Mouse (Mus musculus) adrenal gland, postnatal 14 days (tissue): ENCODE results near the gene Fam221b. TPM values are rescaled to one million over a fixed set of nuclear protein-coding genes. Genes with fewer than 3 reads are reported as not detected.

Experiments used
- DNase-seq: peaks from one replicate; pipeline ENCODE4 v3.0.0; 2021; ENCODE audit warnings: mixed read lengths
- long read RNA-seq, 2 experiments: library from polyadenylated mRNA; stranded (forward); transcript quantifications; one replicate each; pipeline ENCODE4 v2.0.0; 2021
- total RNA-seq: library from RNA; stranded (reverse); gene quantifications from 2 replicates; pipeline ENCODE4 v1.2.3, GENCODE M21; 2021

Fam221b gene
- 0.30 TPM in 1 of 2 replicates, not detected in the other for total RNA-seq
- long read RNA-seq, experiment 1, result 0 reads
- long read RNA-seq, experiment 2, result 0 reads

GRCm38 (mm10) chr4:43668782-43669427 is at the start of gene Fam221b, which contains the start of gene Tmem8b:
Fam221b (minus strand) TSS chr4:43669145.
Tmem8b (plus strand) TSS chr4:43668971.
- DNase-seq, result peak; percentile 94

GRCm38 (mm10) chr4:43713652-43714219 is 44.8 kb upstream of the Fam221b start:
- DNase-seq, result no peak

DNA sequence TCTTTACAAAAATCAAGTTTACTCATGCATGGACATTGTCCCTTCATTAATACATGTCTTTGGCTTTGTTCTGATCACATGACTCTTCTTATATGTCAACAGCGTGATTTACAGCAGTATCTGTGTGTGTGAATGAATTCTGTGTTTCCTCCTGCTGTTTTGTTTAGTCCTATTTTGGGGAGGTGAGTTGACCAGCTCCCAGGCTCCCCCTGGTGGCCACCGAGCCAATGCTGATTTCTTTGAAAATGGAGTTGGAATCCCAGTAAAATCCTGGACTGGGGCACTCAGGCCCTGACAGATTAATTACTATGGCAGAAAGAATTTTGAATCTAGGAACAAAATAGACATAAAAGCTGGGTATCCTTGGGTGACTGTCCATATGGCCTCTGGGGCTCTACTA is 42.9 kb upstream of the Fam221b start:
- DNase-seq, result peak; percentile 91

DNA sequence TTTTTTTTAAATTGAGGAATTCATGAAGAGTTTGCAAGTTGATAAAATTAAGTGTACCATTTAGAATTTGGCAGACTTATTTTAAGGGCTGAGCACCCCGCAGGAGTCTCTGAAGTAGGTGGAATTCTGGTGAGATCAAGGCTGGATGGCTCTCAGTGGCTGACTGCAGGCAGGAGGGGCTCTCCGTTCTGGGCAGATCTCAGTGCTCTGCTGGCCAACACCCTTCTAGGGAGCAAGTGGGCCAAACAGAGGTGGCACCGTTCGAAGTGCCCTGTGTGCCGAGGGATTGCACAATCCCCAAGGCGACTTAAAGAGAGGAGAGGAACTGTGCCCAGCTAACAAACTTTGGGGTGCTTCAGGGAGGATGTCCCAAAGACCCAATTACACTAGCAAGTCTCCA is 40.9 kb upstream of the Fam221b start, which contains the start of gene Olfr71:
Olfr71 (minus strand) TSS at position 387 of the 400 bp plus-strand sequence.
- peak; percentile 48 for DNase-seq

DNA sequence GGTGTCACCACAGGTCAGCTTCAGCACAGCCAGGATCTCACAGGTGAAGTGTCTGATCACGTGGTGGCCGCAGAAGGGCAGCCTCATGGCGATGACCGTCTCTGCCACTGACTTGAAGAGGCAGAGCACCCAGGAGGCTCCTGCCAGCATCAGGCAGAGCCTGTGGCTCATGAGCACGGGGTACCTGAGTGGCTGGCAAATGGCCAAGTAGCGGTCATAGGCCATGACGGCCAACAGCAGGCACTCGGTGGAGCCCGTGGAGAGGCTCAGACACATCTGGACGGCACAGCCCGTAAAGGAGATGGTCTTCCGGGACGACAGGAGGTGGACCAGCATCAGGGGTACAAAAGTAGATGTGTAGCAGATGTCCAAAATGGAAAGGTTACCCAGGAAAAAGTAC is 37.0 kb upstream of the Fam221b start:
- DNase-seq, result no peak

DNA sequence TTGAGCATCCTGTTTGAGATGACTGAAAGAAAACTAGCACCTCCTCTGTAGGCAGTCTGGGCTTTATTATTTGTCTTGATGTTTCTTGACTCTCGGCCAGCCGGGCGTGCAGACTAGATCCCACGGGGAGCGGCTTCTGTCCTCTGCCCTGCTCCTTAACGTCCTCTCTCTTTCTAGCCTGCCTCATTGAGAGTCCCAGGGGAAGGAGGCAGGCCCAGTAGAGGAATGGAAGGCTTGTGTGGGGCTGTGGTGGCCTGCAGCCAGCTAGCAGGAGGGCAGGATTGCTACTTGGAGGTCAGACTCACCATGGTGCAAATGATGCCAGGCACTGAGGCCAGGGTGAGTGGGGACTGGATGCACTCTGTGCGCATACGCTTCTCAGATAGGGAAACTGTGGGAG is 34.9 kb upstream of the Fam221b start:
- DNase-seq, result peak; percentile 61

- no peak for DNase-seq
Measured at GRCm38 (mm10) chr4:43703439-43703838, 34.5 kb upstream of the Fam221b start.

GRCm38 (mm10) chr4:43700707-43701106 is 31.8 kb upstream of the Fam221b start, which contains the start of gene Olfr70:
Olfr70 (minus strand) TSS chr4:43700807.
- no peak for DNase-seq

- peak; percentile 31 for DNase-seq
Measured at GRCm38 (mm10) chr4:43696561-43696960, 27.6 kb upstream of the Fam221b start.

DNA sequence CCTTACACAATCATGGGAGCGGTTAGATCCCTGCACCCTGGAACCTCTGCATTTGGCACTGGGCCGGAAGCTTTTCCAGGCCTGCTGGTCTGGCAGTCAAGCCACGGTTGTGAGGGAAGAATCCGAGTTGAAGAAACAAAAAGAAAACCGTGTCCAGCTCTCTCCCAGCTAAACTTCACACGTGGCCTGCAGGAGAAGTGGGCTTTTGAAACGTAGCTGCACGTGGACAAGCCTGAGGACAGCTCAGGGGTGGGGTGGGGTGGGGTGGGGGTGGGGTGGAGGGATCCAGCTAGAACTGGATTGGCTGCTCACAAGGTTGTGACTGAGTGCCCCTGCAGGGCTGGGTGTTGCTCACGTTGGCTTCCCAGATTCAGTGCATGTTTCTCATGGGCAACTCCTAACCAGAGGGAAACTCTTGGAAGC is 26.3 kb upstream of the Fam221b start:
- peak; percentile 74 for DNase-seq

GRCm38 (mm10) chr4:43694439-43695248 is 25.7 kb upstream of the Fam221b start:
- DNase-seq, result no peak

DNA sequence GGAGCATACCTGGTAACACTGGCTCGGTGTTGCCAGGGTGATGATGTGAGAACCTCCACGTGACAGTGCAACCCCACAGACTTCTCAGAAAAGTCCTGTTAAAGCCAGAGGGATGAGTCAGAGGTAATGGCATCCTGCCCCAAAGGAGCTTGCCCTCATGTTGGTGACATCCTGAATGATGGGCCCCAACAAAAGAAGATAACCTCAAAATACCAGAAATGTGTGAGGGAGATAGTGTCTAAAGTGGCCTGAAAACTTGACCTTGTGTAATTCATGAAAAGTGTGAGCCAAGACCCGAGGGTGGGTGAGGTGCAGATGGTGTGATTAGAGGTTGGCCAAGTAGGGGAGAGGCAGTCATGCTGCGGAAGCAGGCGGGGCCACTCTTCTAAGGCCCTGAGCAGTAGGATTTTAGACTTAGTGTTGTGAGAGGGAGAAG is 24.9 kb upstream of the Fam221b start:
- DNase-seq, result peak; percentile 72

GRCm38 (mm10) chr4:43691026-43691425 is 22.1 kb upstream of the Fam221b start:
- DNase-seq, result no peak

GRCm38 (mm10) chr4:43690021-43690420 is 21.1 kb upstream of the Fam221b start:
- DNase-seq, result no peak

DNA sequence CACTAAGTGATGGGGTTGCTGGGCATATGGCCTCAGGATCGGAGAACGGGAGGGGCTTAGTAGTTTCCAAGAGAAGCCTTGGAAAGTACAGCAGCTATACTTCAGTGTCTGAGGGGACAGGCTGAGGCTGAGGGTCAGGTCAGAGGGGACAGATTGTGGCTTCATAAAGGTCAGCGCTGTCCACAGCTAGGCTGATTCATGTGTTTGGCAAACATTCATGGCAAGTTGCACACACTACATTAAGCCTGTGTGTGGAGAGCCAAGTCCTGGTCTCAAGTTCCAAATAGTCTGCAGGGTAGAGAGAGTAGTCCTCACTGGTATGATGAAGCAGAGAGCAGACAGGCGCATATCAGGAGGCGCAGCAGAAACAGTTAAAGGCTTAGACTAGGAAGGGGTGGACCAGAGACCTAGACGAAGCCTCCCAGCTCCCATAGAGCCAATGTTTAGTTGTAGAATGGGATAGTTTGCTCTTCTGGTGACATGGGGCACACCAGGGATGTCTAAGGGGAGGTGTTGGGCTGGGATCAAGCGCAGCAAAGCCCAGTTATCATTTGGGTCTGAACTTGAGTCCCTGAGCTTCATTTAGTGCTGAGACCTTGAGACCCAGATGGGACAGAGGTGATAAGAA is 10.6 kb upstream of the Fam221b start:
- peak; percentile 73 for DNase-seq

- no peak for DNase-seq
Measured at GRCm38 (mm10) chr4:43678541-43678940, 9.6 kb upstream of the Fam221b start.

DNA sequence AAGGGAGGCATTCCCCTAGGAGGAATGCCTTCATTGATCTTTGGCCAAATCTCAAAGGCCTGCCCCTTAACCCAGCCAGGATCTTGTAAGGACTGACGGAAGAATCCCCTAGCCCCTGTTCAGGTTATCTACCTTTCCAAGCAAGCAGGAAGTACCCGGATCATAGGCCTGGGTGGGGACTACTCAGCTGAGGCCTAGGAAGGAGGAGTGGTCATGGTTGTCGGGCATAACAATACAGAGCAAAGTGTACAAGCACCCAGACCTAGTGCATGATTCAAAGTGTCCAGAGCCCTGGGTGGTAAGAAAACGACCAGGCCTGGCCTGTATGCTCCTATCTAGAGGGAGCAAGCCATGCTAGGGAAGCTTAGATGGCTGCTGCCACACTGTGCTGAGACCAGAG is 6.7 kb upstream of the Fam221b start:
- no peak for DNase-seq

GRCm38 (mm10) chr4:43674974-43675373 is 6.0 kb upstream of the Fam221b start:
- DNase-seq, result no peak

GRCm38 (mm10) chr4:43673703-43674102 is 4.8 kb upstream of the Fam221b start:
- peak; percentile 56 for DNase-seq

DNA sequence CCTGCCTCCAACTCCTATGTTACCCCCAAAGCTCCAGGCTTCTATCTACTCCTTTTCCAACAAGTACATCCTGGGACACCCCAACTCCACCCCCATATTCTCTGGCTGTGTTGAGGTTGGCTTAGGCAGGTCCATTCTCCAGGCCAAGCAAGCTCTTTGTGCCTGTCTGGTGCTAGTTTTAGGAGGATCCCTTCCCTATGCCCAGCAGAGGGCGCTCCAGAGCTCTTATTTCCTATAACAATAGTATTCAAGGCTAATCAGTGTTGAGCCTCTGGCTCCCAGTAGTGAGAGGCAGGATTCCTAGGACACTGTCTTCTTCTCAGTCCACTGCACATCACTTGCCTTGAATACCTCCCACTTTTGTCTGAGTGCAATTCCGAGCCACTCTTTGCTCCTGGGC is 3.1 kb upstream of the Fam221b start:
- peak; percentile 94 for DNase-seq

- DNase-seq, result peak; percentile 86
Measured at GRCm38 (mm10) chr4:43669428-43669794, 466 bp upstream of the Fam221b start.

DNA sequence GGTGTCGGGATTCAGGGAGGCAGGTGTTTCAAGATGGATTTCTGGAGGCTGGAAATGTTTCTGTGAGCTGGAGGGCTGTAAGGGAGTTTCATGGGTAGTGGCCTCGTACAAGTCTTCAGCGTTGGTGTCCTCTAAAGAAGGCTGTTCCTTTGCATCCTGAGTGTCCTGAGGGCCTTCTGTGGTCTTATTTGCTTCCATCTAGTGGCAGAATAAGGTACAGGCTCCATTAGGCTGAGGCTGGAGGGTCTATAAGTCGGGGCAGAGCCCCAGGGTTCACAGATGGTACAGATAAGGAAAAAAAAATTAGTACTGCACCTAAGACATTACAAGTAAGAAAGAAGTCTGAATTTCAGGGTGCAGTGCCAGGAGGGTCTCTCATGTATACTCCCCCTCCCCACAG is 2.5 kb downstream of the Fam221b start:
- DNase-seq, result no peak
